Mouse (Mus musculus) spleen, adult 2 months (tissue): Measurements from ENCODE around the gene Ccdc171.

Source experiments
- CTCF ChIP-seq: fragments of 200-500 bp; IDR thresholded peaks from 2 replicates; pipeline ENCODE4 v1.5.1; 2011; ENCODE audit warnings: mild to moderate bottlenecking, inconsistent platforms; ENCODE audit not compliant: insufficient read depth, insufficient read length, insufficient replicate concordance; ENCODE audit errors: extremely low read depth
- POLR2A ChIP-seq: fragments of 200-500 bp; IDR thresholded peaks from 2 replicates; pipeline ENCODE4 v1.6.1; 2011; ENCODE audit warnings: low read depth, low read length, inconsistent platforms

DNA sequence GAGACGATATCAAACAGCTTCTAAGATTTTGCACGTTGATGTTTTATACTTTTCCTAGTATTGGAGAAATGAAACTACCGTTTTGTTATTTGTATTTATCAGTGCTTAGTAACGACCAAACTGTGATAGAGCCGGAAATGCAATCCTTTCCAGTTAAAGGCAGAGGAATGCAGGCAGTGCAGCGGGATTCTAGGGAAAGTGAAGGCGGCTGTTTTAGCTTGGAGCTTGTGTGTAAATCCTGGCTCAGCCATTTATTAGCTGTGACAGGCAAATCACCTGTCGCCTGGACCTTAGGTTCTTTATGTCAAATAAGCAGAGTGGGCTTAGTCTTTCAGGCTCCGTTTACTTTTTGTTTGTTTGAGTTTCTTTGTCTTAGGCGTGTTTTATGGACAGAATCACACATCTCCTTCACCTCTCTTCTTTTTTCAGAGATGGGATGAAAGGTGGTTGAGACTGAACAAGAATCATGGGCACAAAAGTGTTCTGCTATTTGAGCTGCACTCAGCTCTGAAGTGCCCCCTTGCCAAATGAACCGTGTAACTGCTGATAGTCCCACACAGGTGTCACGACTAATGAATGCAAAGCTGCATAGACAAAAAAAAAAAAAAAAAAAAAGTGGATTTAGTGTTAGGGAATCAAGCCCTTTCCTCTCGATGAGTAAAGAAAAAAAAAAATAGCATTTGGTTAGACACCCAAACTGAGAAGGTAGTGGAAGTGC lies 1.1 kb downstream of the Ccdc171 start:
- TF ChIP-seq CTCF (no peak), POLR2A (no peak)
